Mouse (Mus musculus): ENCODE data around the gene Efhb. TPM values are rescaled to one million over a fixed set of nuclear protein-coding genes. Genes with fewer than 3 reads are reported as not detected.

Efhb gene
- polyA plus RNA-seq (2012) = not detected in 2 replicates

GRCm38 (mm10) chr17:53462603-53463495, at the start of gene Efhb:
Gene Efhb (minus strand): TSS chr17:53463321.

GRCm38 (mm10) chr17:53478858-53479603, 15.9 kb upstream of the Efhb start, which contains the start of gene Rab5a:
Gene Rab5a (plus strand): TSS chr17:53479234.

Other genes with a start within 250 kb of the Efhb start
- gene Rab5a, start 15.9 kb upstream of the Efhb start, polyA plus RNA-seq (2012) = 14.5 and 27.1 TPM in 2 replicates
- gene Pp2d1, start 76.1 kb upstream of the Efhb start, polyA plus RNA-seq (2012) = 0.02 TPM in 1 of 2 replicates, not detected in the other
- gene Kat2b, start 103.5 kb upstream of the Efhb start, polyA plus RNA-seq (2012) = 3.2 and 4.3 TPM in 2 replicates
- 11.6 and 16.6 TPM in 2 replicates for gene Sgo1, start 226.0 kb upstream of the Efhb start, polyA plus RNA-seq (2012)